Mouse (Mus musculus): ENCODE measurements at regions not wholly inside any gene's neighbourhood (a gene's known extent, or its start where the extent isn't known, plus 50 kb on each side); places are given as distances from the start of the nearest gene placed in this dataset.

DNA sequence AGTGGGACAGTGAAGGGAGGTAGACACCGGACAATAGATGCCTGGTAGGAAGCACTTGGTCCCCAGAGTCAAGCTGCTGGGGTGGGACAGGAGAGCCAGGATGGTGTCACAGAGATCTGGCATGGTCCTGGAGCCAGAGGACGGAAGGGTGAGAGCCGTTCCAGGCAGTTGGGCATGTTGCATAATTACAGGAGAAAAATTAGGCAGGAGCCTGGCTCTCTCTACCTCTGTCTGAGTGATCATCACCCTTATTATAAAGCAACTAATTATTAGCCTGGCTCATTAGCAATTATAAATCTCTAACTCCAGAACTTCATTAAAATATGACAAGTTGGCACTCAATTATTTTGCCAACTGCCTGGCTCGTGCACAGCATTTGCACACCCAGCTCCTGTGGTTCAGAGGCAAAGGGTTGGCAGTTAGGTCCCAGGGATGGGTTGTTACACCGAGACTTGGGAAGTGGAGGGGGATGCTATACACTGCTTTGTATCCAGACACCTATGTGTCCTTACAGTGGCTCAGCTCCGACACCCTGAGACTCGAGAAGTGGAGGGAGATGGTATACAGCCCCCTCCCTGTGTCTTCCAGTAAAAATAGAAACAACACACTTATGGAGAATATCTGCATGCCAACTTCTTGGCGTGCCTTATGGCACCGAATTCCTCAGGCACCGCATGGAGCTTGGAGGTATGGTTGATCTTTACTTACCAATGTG, 203.7 kb upstream of the Sdk2 start:
- DNase-seq (ENCODE audit: extremely low read depth, low read depth), result no peak

DNA sequence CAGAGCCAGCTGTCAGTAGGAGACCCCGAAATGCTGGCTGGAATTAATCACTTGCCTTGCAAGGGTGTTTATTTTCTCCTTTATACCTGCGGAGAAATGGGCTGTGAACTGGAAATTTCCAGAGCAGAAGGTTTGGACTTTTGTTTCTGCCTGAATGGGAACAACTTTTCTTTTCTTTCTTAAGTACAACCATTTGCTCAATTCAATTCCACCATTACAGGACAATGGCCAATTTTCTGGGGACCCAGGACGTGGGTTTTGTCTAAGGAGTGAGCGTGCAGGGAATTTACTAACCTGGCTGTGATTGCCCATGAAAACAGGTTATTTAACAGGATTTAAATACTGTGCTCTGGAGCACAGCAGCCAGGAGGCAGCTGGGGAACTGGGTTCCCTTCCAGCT, 195.1 kb upstream of the Sdk2 start:
- DNase-seq (ENCODE audit: extremely low read depth, low read depth), result no peak

DNA sequence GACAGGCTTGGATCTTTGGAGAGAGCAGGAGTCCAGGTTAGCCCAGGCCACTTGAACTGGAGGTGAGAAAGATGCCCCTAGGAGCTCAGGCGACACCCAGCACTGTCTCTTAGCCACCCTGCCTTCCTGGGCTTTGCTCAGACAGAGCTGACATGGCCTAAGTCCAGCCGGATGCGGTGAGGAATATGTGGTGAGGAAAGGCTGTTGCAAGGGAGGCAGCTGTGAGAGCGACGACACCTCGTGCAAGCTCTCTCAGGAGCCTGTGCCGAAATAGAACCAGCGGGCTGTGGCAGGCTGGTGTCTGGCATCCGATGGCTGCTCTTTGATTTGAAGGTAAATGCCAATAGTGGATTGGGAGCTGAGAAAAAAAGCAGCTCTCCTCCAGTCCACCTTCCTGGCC, 191.4 kb upstream of the Sdk2 start:
- DNase-seq (ENCODE audit: extremely low read depth, low read depth), result no peak

DNA sequence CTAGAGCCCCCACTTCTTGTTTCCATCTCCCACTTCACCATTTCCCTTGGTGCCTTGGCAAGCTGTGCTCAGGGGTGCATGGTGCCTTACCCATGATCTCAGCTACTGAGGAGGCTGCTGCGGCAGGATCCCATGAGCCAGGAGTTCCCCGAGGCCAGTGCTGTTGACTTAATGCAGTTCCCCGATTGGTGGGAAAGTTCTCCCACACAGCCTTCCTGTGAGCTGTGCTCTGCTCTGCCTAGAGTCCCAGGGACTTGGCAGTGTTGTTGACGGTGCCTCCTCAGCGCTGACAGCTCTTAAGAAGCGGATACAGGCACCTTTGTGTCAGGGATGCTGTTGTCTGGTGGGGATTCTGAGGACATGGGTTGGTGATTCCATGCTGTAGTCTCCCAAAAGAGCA, 190.9 kb upstream of the Sdk2 start:
- no peak for DNase-seq (ENCODE audit: extremely low read depth, low read depth)

DNA sequence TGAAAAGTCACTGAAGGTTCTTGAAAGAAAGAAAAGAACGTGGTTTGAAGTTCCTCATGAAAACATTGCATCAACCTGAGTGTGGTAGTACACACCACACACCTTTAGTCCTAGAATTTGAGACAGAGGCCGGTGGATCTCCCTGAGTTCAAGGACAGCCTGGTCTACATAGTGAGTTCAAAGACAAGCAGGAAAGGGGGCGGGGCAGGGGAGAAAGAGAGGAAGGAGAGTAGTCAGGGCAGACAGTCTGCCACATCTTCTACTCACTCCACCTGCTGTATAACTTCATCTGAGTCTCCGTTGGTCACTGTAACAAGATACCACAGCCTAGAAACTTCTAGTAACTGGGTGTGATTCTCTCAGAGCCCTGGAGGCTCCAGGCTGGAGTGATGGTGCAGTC, 190.2 kb upstream of the Sdk2 start:
- no peak for DNase-seq (ENCODE audit: extremely low read depth, low read depth)

DNA sequence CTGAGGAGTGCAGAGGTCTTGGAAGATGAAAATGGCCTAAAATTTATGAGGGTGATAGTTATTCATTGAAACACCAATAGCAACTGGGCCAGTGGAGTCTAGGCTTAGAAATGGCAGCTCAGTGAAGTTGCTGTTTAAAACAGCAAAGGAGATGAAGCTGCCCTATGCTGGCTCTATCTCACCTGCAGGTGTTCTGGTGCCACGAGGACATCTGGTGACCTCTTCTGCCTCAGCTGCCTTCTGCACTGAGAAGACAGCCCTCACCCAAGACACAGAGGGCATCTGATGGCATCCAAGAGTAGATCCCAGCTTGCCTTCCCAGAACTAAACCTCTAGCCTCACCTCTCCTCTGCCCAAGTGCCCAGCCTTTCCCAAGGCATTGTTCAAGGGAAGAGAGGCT, 187.5 kb upstream of the Sdk2 start:
- DNase-seq (ENCODE audit: extremely low read depth, low read depth), result no peak

DNA sequence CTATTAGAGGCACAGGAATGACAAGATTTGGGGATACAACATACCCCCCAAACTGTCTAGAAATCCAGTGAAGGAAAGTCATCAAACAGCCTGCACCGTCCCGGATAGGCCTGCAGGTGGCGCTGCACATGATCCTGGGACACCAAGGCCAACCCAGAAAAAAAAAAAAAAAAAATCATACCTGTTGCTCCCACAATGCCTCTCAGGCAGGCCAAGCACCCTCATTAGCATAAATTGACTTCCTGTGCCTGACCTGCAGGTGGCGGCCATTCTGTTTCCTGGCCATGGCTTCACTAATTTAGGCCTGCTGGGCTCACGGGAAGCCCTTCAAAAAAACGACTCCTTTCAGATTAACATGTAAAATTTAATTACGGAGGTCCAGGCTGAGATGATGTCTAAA, 184.8 kb upstream of the Sdk2 start:
- DNase-seq (ENCODE audit: extremely low read depth, low read depth), result no peak

DNA sequence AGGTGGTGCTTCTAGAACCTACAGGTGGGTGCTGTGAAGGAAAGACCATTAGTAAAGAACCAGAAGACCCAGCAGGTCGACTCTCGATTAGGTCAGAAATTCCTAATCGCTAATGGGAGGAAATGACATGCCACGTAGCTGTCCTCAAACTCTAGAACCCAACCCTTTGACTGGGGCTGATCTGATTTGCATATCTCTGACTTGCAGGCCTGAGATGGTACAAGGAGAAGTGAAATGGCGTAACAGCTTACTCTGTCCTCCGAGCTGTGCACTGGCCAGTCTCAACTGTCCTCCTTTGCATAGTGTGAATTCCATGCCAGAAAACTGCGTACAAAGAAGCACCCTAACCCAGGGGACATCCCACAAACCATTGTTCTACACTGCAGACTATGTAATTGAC, 182.4 kb upstream of the Sdk2 start:
- peak; percentile 76 for DNase-seq (ENCODE audit: extremely low read depth, low read depth)

DNA sequence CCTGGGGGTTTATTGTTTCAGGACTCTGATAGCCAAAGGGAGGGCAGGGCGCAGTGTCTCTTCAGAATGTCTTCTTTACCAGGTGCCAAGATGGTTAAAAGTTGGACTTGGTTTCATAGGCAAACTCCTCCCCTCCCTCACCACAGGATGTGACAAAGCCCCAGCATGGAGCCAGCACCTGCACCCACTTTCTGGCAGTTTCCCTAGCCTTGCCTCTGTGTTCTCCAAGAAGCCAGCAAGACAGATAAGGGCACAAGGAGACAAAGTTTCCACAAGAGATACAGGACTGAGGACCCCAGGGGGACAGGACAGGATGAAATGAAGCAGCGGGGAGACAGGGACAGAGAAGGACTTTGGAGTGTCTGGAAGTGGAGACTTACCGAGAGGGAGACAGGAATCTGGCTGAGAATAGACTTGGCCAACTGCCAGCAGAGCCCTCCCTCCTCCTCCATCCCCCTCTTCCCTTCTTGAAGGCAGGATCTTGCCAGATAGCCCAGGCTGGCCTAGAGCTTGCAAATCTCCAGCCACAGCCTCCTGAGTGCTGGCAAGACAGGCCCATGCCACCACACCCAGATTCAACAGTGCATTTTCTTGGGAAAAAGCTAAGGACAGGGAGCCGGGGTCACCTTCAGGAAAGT, 181.5 kb upstream of the Sdk2 start:
- DNase-seq (ENCODE audit: extremely low read depth, low read depth), result peak; percentile 23

DNA sequence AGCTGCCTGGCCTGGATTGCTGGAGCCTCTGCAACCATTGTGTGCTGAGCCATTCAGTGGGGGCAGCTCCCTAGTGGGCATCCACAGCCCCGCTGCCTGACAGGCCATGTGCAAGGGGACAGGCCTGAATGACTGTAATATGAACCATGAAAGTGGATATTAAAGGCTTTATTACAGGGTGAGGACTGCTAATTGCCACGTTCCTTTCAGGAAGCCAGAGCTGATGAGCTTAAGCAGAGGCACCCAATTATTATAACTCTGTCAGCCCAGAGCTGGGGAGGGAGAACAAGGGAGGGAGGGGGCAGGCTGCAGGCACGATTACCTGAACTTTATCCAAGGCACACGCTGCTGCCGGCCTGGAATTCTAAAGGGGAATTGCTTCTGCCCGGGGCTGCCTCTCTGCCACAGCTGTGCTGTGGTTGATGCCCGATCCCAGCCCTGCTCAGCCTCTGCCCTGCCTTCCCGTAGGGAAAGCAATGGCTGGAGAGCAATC, 172.5 kb upstream of the Sdk2 start:
- no peak for DNase-seq (ENCODE audit: extremely low read depth, low read depth)

DNA sequence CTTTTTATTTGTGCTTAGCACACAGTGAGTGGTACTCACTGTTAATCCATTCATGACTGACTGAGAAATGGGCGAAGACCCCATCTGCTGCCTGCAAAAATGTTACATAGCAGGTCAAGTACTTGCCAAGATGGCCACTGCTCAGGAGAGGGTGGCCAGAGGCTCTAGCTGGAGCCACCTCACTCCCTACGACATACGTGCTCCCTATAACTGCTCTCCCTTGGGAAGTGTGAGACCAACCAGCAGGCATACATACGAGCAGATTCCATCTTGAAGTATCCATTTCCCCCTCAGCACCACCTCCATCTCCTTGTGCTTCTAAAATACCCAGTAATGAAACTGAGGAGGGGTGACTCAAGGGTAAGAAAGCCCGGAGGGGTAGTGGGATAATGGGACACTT, 172.0 kb upstream of the Sdk2 start:
- no peak for DNase-seq (ENCODE audit: extremely low read depth, low read depth)

DNA sequence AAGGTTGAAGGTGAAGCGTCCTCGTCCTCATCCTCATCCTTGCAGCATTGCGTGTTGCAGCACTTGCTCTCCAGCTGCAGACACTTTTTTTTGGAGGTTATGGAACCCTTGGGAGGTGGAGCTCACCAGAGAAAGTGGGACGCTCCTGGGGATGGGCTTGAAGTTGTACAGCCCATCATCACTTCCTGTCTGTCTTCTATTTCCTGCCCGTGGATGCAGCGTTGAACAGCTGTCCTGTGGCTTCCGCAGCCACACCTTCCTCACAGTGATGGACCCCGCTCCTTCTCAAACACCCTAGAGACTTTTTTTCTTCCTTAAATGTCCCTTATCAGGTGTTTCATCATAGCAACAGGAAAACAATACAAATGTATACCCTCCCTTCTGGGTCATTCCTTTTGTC, 171.5 kb upstream of the Sdk2 start:
- DNase-seq (ENCODE audit: extremely low read depth, low read depth), result no peak

DNA sequence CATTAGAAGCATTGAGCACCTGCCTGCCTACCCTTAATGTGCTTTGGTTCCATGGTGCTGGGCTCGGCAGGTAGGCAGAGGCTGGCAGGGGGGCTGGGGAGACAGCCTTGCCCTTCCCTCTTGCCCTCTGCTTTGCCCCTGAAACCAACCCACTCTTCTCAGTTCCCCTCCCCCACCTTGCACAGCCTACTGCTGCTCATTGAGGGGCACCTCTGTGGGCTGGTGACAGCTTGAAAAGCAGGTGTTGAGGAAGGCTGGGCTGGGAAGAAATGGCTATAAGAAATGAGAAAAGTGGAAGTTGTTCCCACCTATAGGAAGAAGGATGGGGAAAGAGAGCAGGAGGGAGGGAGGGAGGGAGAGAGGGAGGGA, 167.7 kb upstream of the Sdk2 start:
- no peak for DNase-seq (ENCODE audit: extremely low read depth, low read depth)

DNA sequence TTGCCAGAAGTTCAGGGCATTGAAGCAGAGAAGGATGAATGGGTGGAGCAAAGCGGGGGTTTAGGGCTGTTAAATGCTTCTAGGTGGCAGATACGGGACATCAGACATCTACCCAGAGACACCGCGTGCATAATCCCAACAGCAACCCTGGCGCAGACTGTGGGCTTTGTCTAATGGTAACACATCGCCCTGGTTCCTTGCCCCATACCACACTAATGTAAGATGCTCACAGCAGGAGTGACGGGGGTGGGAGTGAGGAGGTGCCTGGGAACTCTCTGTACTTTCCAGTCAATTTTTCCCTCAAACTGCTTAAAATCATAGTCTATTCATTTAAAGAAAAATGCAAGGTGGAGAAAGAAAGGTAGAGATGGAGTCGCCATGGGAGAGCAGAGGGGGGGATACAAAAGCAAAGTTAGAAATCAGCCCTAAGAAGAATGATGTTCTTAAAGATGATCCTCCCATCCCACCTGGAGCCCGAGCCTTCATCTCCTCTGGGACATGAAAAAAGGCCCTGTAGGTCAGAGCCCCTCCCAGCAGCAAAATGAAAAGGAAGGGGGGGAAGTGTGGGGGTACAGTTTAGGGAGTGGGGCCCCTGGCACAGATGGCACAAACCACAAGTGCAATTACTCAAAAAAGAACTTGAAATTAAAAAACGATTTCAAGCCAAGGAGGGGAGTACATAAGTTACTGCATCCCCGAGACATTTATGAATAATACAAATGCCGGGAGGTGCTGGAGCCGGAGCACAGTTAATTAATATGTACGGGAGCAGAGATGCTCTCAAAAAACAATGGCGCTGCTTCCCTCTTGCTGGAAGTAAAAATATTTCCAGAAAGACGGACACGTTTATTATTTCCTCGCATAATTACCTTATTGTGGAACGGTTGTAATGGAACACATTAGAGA, 167.0 kb upstream of the Sdk2 start:
- DNase-seq (ENCODE audit: extremely low read depth, low read depth), result no peak

DNA sequence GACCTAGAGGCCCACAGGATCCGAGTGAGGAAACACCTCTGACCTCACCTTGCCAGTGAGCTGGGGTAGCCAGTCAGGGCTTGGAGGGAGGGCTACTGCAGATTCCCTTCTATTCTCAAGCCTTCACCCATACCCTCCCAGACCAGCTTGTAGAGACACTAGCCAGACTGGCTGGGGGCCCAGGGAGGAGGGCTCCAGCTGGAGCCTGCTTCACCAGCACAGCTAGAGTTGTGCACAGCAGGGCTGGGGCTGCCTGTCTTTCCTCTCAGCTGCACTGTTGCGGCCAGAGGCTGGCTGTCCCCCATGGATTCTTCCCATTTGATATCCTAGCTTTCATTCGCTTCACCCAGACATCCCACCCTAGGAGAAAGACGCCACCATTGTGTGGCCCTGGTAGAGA, 165.0 kb upstream of the Sdk2 start:
- DNase-seq (ENCODE audit: extremely low read depth, low read depth), result no peak

DNA sequence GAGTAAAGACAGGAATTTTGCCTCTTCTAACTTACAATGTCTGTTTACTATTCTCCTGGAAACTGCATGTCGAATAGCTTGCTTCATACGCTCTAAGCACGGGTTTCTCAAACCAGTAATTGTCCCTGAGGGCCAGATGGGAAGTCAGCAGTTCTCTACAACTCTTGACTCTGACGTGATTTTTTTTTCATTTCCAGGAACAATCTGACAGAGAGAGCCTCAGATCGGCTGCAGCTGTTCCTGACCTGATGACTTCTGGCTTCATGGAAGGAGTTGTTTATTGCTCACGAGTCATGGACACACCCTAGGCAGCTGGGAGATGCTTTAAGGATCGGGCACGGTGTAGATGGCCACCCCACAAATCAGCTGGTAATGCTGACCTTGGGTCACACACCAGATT, 162.9 kb upstream of the Sdk2 start:
- no peak for DNase-seq (ENCODE audit: extremely low read depth, low read depth)

DNA sequence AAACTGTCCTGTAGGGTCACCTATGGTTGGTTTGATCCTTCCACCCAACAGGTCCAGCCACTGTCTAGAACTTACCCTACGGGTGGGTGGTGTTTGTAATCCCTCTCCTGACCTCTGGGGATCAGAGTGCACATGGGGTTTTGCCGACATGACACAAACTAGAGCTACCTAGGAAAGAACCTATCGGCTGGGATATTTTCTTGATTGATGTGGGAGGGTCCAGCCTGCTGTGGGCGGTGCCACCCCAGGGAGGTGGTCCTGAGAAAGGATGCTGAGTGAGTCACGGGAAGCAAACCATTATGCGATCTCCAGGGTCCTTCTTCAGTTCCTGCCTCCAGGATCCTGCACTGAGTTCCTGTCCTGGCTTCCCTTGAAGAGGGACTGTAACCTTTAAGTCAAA, 162.3 kb upstream of the Sdk2 start:
- no peak for DNase-seq (ENCODE audit: extremely low read depth, low read depth)

DNA sequence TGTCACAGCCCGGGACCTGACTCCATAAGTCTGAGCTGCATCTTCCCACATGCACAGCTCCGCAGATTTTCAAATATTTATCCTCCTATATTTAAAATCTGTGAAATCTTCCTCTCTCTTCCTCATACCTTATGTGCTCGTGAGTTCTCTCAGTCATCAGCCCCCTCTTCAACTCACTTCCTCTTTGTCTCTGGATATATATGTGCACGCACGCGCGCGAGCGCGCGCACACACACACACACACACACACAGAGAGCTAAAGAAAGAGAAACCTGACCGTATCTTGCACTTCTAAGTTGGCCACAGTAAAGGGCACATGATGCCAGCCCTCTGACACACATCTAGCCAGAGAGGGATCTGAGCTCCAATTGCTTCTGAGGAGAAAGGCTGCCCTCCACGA, 159.7 kb upstream of the Sdk2 start:
- no peak for DNase-seq (ENCODE audit: extremely low read depth, low read depth)

DNA sequence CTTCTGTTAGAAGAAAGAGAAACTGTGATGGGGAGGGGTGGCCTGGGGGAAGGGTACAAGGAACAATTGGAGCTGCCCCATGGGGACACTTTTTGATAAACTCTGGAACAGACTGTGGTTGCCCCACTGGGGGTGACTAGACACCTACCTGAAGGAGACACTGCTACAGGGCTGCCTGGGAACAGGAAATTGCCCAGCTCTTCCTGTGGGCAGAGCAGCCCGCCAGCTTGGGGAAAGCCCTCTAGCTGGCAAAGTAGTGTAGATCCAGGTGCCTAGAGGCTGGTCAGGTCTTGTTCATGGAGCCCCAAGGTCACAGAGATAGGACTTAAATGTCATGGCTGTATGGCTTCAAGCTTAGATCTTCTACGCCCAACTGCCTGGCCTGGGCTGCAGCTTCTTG, 157.9 kb upstream of the Sdk2 start:
- DNase-seq (ENCODE audit: extremely low read depth, low read depth), result no peak

DNA sequence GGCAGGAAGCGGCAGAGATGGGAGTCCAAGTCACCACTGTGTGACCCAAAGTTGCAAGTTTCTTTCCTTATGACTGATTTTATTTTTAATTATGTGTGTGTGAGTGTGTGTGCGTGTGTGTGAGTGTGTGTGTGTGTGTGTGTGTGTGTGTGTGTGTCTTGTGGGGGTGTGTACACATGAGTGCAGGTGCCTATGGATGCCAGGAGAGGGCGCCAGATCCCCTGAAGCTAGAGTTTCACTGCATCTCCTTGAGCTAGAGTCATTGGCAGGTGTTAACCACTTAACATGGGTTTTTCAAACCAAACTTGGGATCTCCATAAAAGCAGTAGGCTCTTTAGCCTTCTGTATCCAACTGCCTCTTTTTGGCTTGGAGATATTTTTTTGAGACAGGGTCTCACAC, 156.2 kb upstream of the Sdk2 start:
- no peak for DNase-seq (ENCODE audit: extremely low read depth, low read depth)

DNA sequence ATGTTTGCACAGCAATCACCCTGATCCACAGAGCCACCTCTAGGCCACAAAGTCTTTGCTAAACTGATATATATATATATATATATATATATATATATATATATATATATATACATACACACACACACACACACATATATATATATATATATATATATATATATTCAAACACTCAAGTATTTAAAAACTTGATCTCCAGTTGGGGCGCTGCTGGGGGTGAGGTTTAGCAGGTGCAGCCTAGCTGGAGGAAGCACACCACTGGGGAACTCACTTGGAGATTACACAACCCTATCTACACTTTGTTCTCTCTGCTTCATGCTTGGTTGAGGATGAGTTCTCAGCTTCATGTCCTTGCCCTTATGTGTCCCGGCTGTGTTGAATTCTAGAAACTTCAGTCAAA, 153.6 kb upstream of the Sdk2 start:
- no peak for DNase-seq (ENCODE audit: extremely low read depth, low read depth)

DNA sequence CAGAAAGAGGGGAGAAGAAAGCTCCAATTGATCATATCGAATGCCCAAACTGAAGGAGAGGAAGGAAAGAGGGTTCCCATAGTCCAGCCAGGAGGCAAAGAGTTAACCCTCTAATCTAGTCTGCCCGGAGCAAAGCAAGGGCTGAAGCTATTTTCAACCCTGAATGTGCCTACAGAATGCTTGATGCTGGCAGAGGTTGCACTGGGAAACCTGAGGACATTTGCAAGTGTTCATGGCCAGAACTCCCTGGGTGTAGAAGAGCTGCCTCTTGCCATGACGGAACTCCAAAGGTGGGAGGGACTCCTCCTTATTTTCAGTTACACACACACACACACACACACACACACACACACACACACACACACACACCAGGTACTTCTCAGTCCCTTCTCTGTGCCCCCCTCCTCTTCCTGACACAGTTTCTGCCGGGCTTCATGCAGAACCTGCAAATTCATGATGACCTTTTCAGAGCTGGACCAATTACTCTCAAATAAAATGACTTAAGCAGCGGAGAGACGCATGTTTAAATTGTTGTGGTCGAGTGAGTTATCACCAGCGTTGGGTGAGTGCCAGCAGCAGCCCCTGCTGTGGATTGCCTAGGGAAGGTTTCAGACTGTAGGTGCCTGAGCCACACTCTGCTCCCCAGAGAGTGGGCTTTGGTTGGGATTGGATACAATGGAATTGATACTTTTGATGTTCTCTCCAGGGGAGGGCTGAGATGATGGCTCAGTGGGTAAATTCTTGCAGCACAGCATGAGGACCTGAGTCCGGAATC, 152.1 kb upstream of the Sdk2 start:
- DNase-seq (ENCODE audit: extremely low read depth, low read depth), result no peak

Measured in MEL-GATA-1-ER (cell line).